12 mouse cellular contexts compared by ENCODE assay signal in genomic region chr6:143072412-143073014, GRCm38 (mm10). TPM values are rescaled to one million over a fixed set of nuclear protein-coding genes. Genes with fewer than 3 reads are reported as not detected.
A peak's percentile ranks its signal among the peaks of the same experiment; 100 is the strongest.
DNase-seq lines count a peak whose midpoint lies in the region; ATAC-seq and TF ChIP-seq lines count a peak whose summit lies in the region.
"Had no signal": no experiment of that assay in that cellular context is flagged by ENCODE, and none has a peak within 500 bp of the region (broad histone marks: within the 10 kb centered on the region; RNA-seq: fewer than 3 reads in every experiment).

No protein-coding gene starts in this region.

- H3K27ac ChIP-seq in liver, embryonic 12.5 days, result 0 out of 2 replicates have a peak overlapping the region, but pooled peaks have one; percentile 14
- H3K27ac ChIP-seq in liver, embryonic 14.5 days, result no peak overlapping the region
- no peak overlapping the region for H3K27ac ChIP-seq in forebrain, embryonic 16.5 days (ENCODE audit: low read length)
- H3K27ac ChIP-seq: heart, embryonic 13.5 days; neural tube, embryonic 13.5 days had no signal

- no peak for TF ChIP-seq POLR2A in brain, embryonic 14.5 days (IDR thresholded peaks at IDR 0.05; ENCODE audit: borderline replicate concordance, extremely low read depth, insufficient read depth, insufficient read length, poor library complexity, severe bottlenecking)
- no peak for TF ChIP-seq POLR2A in myocyte (IDR thresholded peaks at IDR 0.05; ENCODE audit: insufficient read length, low read depth)

- no peak overlapping the region for H3ac ChIP-seq in myocyte (ENCODE audit: control insufficient read depth, insufficient read length)

- no peaks in the 10 kb centered on the region for H3K27me3 ChIP-seq in liver, embryonic 12.5 days (replicated peaks)
- H3K27me3 ChIP-seq in liver, embryonic 14.5 days (ENCODE audit: control insufficient read depth, insufficient read depth, low read length), result no peaks in the 10 kb centered on the region
- no peaks in the 10 kb centered on the region for H3K27me3 ChIP-seq in myocyte (ENCODE audit: control insufficient read depth, insufficient read depth, insufficient read length)
- no peaks in the 10 kb centered on the region for H3K27me3 ChIP-seq in forebrain, embryonic 16.5 days (replicated peaks; ENCODE audit: control insufficient read depth, insufficient read depth, low read length)
- H3K27me3 ChIP-seq: heart, embryonic 13.5 days; liver, embryonic 13.5 days; neural tube, embryonic 13.5 days had no signal

- ATAC-seq in liver, embryonic 12.5 days, result no peak
- ATAC-seq in liver, embryonic 14.5 days (ENCODE audit: insufficient read depth), result no peak
- no peak for ATAC-seq in forebrain, embryonic 16.5 days

- no peaks in the 10 kb centered on the region for H3K9me3 ChIP-seq in liver, embryonic 12.5 days (replicated peaks)
- no peaks in the 10 kb centered on the region for H3K9me3 ChIP-seq in liver, embryonic 14.5 days (ENCODE audit: control insufficient read depth, low read length)
- H3K9me3 ChIP-seq in forebrain, embryonic 16.5 days (ENCODE audit: control insufficient read depth, low read length), result no peaks in the 10 kb centered on the region
- H3K9me3 ChIP-seq: heart, embryonic 13.5 days; liver, embryonic 13.5 days; neural tube, embryonic 13.5 days had no signal

- H3K4me1 ChIP-seq in liver, embryonic 12.5 days, result peaks cover 25% of the 10 kb centered on the region
- H3K4me1 ChIP-seq in liver, embryonic 14.5 days (replicated peaks; ENCODE audit: control insufficient read depth in 2 of 2, insufficient read depth in 2 of 2, low read length in 1 of 2), result peaks cover 11 to 16% of the 10 kb centered on the region in 2 experiments
- H3K4me1 ChIP-seq in forebrain, embryonic 16.5 days (replicated peaks; ENCODE audit: control insufficient read depth, insufficient read depth, low read length), result no peaks in the 10 kb centered on the region
- H3K4me1 ChIP-seq: neural tube, embryonic 13.5 days had no signal

- H3K9ac ChIP-seq in liver, embryonic 12.5 days, result no peak overlapping the region
- no peak overlapping the region for H3K9ac ChIP-seq in liver, embryonic 14.5 days (replicated peaks)
- no peak overlapping the region for H3K9ac ChIP-seq in forebrain, embryonic 16.5 days (replicated peaks; ENCODE audit: low read depth, low read length)
- H3K9ac ChIP-seq: heart, embryonic 13.5 days; liver, embryonic 13.5 days; neural tube, embryonic 13.5 days had no signal

- H3K79me2 ChIP-seq in myocyte (ENCODE audit: control insufficient read depth, insufficient read depth), result no peaks in the 10 kb centered on the region

- 71% methylated on average over 8 of the region's 8 CpGs for WGBS in liver, embryonic 12.5 days (ENCODE audit: insufficient replicate concordance)
- 51% methylated on average over 8 of the region's 8 CpGs for WGBS in liver, embryonic 14.5 days (ENCODE audit: insufficient replicate concordance)
- 52% methylated on average over 8 of the region's 8 CpGs for WGBS in forebrain, embryonic 16.5 days

- H3K36me3 ChIP-seq in liver, embryonic 12.5 days, result peaks cover 56% of the 10 kb centered on the region
- peaks cover 18% of the 10 kb centered on the region for H3K36me3 ChIP-seq in liver, embryonic 14.5 days (replicated peaks; ENCODE audit: control insufficient read depth, insufficient read depth, low read depth)
- H3K36me3 ChIP-seq in myocyte (ENCODE audit: control insufficient read depth, insufficient read depth), result peaks cover 16% of the 10 kb centered on the region
- H3K36me3 ChIP-seq in forebrain, embryonic 16.5 days (ENCODE audit: control insufficient read depth, insufficient read depth), result peaks cover 19% of the 10 kb centered on the region

- no peak overlapping the region for H3K4me2 ChIP-seq in liver, embryonic 12.5 days
- no peak overlapping the region for H3K4me2 ChIP-seq in liver, embryonic 14.5 days (ENCODE audit: low read depth)
- H3K4me2 ChIP-seq in myocyte (ENCODE audit: low read depth), result peak overlapping the region; percentile 10
- H3K4me2 ChIP-seq in forebrain, embryonic 16.5 days (ENCODE audit: low read length), result no peak overlapping the region
- H3K4me2 ChIP-seq: heart, embryonic 13.5 days; liver, embryonic 13.5 days; neural tube, embryonic 13.5 days had no signal

- no peak for TF ChIP-seq CTCF in brain, embryonic 14.5 days (IDR thresholded peaks at IDR 0.05; ENCODE audit: borderline replicate concordance, extremely low read depth, insufficient read depth, insufficient read length)
- TF ChIP-seq CTCF in liver, embryonic 14.5 days (IDR thresholded peaks at IDR 0.05; ENCODE audit: low read depth), result no peak

- TF ChIP-seq EP300 in liver, embryonic 14.5 days (IDR thresholded peaks at IDR 0.05; ENCODE audit: low read depth), result 0 out of 2 replicates have a peak, but pooled peaks have one; percentile 10

- no peak for DNase-seq in liver
- peak; percentile 13 for DNase-seq in brain, embryonic 14.5 days (ENCODE audit: low read depth)
- no peak for DNase-seq in liver, embryonic 14.5 days (ENCODE audit: low read depth in 3 of 3, low spot score in 3 of 3)
- no peak for DNase-seq in layer of hippocampus, adult 11-12 months (ENCODE audit: low spot score)
- DNase-seq: cerebellum, adult 11-12 months; liver, embryonic 13.5 days had no signal

- no peak overlapping the region for H3K4me3 ChIP-seq in liver, embryonic 12.5 days
- H3K4me3 ChIP-seq in liver, embryonic 14.5 days (ENCODE audit: insufficient read depth in 1 of 2, low read depth in 2 of 2, low read length in 2 of 2), result no peak overlapping the region
- H3K4me3 ChIP-seq in myocyte, result no peak overlapping the region
- H3K4me3 ChIP-seq in forebrain, embryonic 16.5 days (replicated peaks; ENCODE audit: low read length), result no peak overlapping the region
- H3K4me3 ChIP-seq: erythroblast, embryonic 14.5 days; heart, embryonic 13.5 days; liver, embryonic 13.5 days; neural tube, embryonic 13.5 days had no signal

TF ChIP-seq in myocyte, 11 proteins besides CTCF, POLR2A, EP300 and RAD21:
- TF ChIP-seq POLR2AphosphoS2 (IDR thresholded peaks at IDR 0.05; ENCODE audit: insufficient read length, low read depth) (no peak), CEBPB (IDR thresholded peaks at IDR 0.05; ENCODE audit: insufficient read depth, poor library complexity, severe bottlenecking) (peak; percentile 77)

RNA-seq across cellular contexts. Expression of gene C2cd5, which starts 27.4 kb away (rescaled TPM):
- polyA plus RNA-seq in liver, embryonic 12.5 days (2016; fragmentation: Nextera tagmentation; extraction: Ambion mirVana), result 22.2 and 22.7 TPM in 2 replicates
- 77.8 and 93.5 TPM in 2 replicates for polyA plus RNA-seq in brain, embryonic 14.5 days (2012; rRNA removed)
- 12.2 and 16.5 TPM in 2 replicates for polyA plus RNA-seq in liver, embryonic 14.5 days (2012; rRNA removed)
- 14.1 and 14.4 TPM in 2 replicates for polyA plus RNA-seq in liver, embryonic 14.5 days (2014; fragmentation: Nextera tagmentation; extraction: Ambion mirVana)
- polyA plus RNA-seq in myocyte (2012; fragmentation: generic; extraction: Trizol), result 6.4 TPM
- polyA plus RNA-seq in forebrain, embryonic 16.5 days (2015; fragmentation: Nextera tagmentation; extraction: Ambion mirVana), result 43.3 and 53.4 TPM in 2 replicates
